Mouse (Mus musculus): Measurements from ENCODE around the gene Fbxl3.

The Fbxl3 gene

GRCm38 (mm10) chr14:103085840-103086533 is 13.4 kb downstream of the Fbxl3 start:
- DNase-seq (ENCODE audit: low read depth): no peak

DNA sequence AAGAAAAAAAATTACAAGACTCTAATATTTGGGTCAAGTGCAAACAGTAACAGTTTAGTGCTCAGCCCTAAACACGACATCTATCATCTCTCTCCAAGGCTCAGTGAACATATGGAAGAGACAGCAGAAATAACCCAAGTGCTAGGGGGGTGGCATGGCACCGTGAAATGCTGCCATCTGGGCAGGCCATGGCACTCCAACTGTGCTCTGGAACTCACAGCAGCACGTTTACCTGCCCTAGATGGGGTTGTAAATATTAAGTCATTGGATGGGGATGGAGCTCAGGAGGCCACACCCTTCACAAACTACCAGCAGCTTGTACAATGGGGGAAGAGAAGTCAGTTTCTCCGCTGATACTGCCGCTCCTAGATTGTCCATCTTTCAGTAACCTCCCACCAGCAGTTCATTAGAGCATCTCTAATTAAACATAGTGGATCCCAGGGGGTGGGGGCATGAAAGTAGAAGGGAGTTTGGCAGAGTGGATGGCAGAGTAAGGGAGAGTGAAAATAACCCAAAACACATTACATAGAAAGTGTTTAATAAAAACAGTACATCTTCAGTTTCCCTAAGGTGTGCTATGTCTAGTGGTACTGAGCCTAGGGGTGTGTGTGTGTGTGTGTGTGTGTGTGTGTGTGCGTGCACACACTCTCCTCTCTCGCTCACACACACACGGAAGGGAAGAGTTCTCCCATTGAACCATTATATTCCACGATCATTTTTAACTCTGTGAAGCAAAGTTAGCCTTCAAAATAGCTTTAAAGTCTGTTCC is 20.0 kb downstream of the Fbxl3 start:
- DNase-seq (ENCODE audit: low read depth): no peak

GRCm38 (mm10) chr14:103078006-103078912 is 21.1 kb downstream of the Fbxl3 start:
- peak; percentile 73 for DNase-seq (ENCODE audit: low read depth)

- peak; percentile 34 for DNase-seq (ENCODE audit: low read depth)
Observed at GRCm38 (mm10) chr14:103077272-103078005, 21.9 kb downstream of the Fbxl3 start.

DNA sequence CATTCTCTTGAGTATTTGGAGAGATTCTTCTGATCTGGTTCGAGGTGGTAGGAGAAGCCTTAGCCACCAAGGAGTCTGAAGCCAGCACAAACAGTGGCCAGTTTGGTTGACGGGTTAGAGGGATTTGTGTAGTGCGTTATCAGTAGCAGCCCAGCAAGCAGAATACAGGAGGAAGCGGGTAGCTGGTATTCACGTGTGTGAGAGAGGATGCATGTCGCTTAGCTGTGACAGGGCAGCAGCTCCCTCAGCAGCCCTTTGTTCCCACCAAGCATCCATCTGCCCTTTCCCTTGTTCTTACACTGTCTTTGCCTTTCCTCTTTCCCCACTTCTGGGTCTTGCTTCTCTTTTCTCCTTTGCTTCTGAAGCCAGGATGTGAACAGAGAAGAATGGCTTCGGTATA is 24.2 kb downstream of the Fbxl3 start:
- DNase-seq (ENCODE audit: low read depth): no peak

- DNase-seq (ENCODE audit: low read depth): no peak
Observed at GRCm38 (mm10) chr14:103073825-103074224, 25.5 kb downstream of the Fbxl3 start.

DNA sequence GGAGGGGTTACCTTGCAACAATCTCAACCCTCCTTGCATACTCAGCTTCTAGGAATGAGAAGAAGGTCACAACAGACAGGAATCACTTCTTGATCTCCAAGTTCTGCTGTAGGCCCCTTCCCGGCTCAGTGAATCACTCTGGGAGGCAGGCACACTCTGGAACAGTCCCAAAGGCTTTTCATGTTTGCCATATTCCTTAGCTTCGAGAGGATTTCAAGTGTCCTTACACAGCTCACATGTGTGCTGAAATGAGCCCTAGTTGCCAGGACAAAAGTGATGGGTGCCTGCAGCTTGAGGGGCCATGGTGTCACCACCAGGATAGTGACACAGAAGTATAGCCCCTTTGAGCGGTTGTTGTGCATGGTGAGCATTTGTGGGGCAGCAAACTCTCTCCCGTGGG is 26.6 kb downstream of the Fbxl3 start:
- DNase-seq (ENCODE audit: low read depth): no peak

DNA sequence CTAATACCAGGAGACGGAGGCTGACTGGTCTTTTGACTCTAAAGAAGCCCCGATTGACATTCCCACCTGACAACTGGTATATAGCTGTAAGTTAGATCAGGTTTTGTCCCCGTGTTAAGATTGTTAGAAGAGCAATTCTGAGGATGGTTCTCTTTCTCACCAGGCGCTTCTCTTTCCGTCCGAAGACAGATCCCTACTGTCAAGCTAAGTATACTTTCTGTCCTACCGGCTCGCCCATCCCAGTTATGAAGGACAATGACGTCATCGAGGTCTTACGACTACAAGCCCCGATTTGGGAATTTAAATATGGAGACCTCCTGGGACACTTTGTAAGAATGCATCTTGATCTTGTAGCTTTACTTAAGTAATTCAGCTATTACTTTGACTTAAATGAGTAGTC is 27.9 kb downstream of the Fbxl3 start:
- DNase-seq (ENCODE audit: low read depth): no peak

- DNase-seq (ENCODE audit: low read depth): peak; percentile 50
Observed at GRCm38 (mm10) chr14:103070790-103071189, 28.6 kb downstream of the Fbxl3 start.

- peak; percentile 93 for DNase-seq (ENCODE audit: low read depth)
Observed at GRCm38 (mm10) chr14:103069864-103070611, 29.3 kb downstream of the Fbxl3 start, which contains the start of gene Cln5. Gene Cln5 (plus strand): TSS chr14:103070216.

DNA sequence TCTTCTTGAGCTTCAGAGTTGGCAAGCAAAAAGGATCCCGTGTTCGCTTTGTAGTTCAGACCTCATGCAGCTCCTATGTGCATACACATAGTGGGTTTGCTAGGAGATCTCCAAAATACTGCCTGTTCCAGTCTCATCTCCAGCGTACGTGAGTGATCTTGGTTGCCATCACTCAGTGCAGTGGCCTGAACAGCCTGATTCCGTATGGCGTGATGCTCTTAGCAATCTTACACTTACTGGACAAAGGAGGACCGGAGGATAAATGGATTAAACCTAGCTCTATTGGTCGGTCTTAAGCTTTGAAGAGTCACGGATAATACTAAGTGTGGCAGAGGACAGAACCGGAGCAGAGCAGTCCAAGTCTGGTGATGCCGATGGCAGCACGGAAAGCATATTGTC is 29.9 kb downstream of the Fbxl3 start:
- DNase-seq (ENCODE audit: low read depth): no peak

GRCm38 (mm10) chr14:103065294-103066167 is 33.8 kb downstream of the Fbxl3 start:
- DNase-seq (ENCODE audit: low read depth): peak; percentile 78

- DNase-seq (ENCODE audit: low read depth): peak; percentile 35
Observed at GRCm38 (mm10) chr14:103059495-103059894, 39.9 kb downstream of the Fbxl3 start.

DNA sequence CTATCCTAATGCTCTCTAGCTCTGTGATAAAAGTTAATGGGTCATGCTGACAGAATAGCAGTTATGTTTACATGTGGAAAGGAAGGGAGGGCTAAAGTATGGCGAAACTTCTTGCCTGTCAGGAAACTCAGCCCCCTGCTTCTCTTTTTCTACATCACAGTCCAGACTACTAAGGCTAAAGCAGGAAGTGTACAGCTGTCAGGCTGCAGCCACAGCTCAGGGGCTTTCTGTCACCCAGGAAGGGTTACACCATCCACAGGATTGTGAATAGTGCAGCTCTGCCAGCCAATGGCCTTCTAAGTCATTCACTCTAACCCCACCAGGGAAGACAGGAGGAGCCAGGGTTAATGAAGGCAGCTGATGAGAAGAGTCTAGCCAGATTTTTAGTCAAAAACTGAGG is 40.4 kb downstream of the Fbxl3 start:
- peak; percentile 91 for DNase-seq (ENCODE audit: low read depth)

DNA sequence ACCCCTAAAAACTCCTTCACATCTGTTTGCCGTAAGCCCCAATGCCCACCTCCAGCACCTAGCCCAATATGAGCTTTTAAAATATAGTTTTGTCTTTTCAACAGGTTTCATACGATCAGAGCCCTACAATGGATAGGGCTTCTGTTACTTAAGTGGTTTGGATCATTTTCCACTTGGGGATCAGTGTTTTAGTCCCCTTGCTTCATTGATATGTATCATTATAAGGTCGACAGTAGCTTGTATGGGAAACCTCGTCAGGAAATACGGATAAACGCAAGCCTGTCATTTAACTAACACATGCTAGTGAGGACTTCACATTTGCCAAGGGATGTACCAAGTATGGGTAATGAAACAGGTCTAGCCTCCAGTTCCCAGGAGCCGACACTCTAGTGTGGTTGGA is 42.8 kb downstream of the Fbxl3 start:
- DNase-seq (ENCODE audit: low read depth): no peak

DNA sequence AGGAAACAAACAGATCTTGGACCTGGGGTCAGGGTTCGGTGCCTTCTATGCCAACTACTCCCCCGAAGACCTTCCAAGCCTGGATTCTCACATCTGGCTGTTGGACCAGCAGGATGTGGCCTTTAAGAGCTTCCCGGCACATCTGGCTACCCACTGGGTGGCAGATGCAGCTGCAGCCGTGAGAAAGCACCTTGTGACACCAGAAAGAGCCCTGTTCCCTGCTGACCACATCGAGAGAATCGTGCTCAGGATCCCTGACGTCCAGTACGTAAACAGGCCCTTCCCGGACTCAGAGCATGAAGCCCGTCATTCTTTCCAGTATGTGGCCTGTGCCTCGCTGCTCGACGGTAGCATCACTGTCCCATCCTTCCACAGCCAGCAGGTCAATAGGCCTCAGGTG is 44.6 kb downstream of the Fbxl3 start:
- no peak for DNase-seq (ENCODE audit: low read depth)

DNA sequence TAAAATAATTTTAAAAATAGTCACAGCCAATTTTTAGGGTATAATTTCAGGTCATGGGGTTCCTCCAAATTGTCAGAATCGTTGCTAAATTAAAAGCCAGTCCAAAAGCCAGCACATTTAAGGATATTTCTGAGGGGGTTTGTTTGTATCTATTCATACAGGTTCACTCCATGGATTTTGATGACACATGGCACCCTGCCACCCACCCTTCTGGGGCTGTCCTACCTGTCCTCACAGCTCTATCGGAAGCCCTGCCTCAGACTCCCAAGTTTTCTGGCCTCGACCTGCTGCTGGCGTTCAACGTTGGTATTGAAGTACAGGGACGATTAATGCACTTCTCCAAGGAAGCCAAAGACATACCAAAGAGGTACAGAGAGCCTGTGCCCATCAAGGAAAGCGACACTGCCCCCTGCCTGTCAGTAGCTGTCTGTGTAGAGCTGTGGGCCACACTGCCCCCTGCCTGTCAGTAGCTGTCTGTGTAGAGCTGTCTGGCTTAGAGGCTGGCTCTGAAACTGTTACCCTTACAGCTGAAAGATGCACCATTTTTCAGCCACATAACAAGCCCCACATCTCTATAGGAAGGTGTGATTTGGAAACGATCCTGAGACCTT is 48.1 kb downstream of the Fbxl3 start:
- peak; percentile 91 for DNase-seq (ENCODE audit: low read depth)

DNA sequence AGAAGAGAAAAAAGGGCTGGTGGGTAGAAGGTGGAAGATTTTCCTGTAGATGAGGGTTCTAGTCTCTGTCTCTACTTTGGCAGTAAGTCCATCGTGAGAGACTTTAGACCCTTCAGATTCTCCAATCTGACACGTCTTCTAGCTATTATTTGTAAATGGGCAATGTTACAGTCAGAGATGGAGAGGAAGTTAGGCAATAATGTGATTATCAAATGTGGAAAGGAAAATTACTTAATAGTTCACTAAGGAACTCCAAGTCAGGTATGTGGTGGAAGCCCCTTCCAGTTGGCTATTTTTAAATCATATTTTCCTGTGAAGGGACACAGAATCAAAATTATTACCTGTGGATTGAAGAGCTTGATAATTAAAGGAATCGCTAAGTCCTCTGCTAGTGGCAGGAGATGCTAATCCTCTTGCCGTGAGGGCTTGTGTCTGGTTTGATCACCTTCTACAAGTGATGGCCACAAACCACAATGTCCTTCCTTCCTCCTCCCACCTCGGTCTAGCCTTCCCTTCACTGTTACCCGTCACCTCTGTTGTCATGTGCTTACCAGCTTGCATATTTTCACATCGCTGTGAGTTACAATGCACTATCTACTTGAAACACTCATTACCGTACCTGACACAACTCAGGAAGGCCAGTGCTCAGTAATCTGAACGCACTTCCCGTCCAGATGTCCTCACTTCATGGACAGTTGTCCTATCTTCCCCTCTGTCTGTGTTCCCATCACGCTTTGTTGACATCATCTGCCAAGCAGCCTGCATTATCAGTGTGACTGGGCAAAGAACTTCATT is 50.9 kb downstream of the Fbxl3 start:
- peak; percentile 85 for DNase-seq (ENCODE audit: low read depth)

- no peak for DNase-seq (ENCODE audit: low read depth)
Observed at GRCm38 (mm10) chr14:103046677-103047076, 52.7 kb downstream of the Fbxl3 start, which contains the start of gene Acod1. Gene Acod1 (plus strand): TSS chr14:103046977.
